Mouse (Mus musculus): ENCODE measurements around the gene Lrriq4. TPM values are rescaled to one million over a fixed set of nuclear protein-coding genes. Genes with fewer than 3 reads are reported as not detected.

Gene Lrriq4
- not detected in 2 replicates for polyA plus RNA-seq (2015; fragmentation: Nextera tagmentation; extraction: Ambion mirVana)

GRCm38 (mm10) chr3:30644207-30644606, at the start of gene Lrriq4:
Lrriq4 (plus strand) TSS chr3:30644507.
- Histone ChIP-seq H3K27ac (no peak within 1 kb of the TSS), H3K36me3 (no peaks in the 10 kb centered on the region), H3K27me3 (peaks cover 18% of the 10 kb centered on the region), H3K4me1 (replicated peaks) (peaks cover 6% of the 10 kb centered on the region), H3K4me2 (replicated peaks) (no peak within 1 kb of the TSS), H3K9ac (replicated peaks) (no peak within 1 kb of the TSS), H3K9me3 (no peaks in the 10 kb centered on the region), H3K4me3 (replicated peaks) (no peak within 1 kb of the TSS)
- no peak for ATAC-seq
- 80% methylated on average over 2 of the region's 2 CpGs for WGBS

- H3K27me3 ChIP-seq, result peaks cover 17% of the 10 kb centered on the region; the same call in 1 of the 2 replicates
- under 1% methylated on average over 61 of the region's 62 CpGs for WGBS
- H3K4me2 ChIP-seq (replicated peaks), result peak overlapping the region; percentile 70
- peak overlapping the region; percentile 63 for H3K4me3 ChIP-seq (replicated peaks)
- no peaks in the 10 kb centered on the region for H3K36me3 ChIP-seq
- H3K9me3 ChIP-seq, result no peaks in the 10 kb centered on the region
- peak overlapping the region; percentile 74 for H3K27ac ChIP-seq
- peaks cover 16% of the 10 kb centered on the region for H3K4me1 ChIP-seq (replicated peaks)
- H3K9ac ChIP-seq (replicated peaks), result peak overlapping the region; percentile 85
- ATAC-seq, result peak; percentile 77
These were observed 49.0 kb upstream of the Lrriq4 start for GRCm38 (mm10) chr3:30595111-30595832.

GRCm38 (mm10) chr3:30597271-30597670, 47.0 kb upstream of the Lrriq4 start:
- Histone ChIP-seq H3K4me3 (replicated peaks) (no peak overlapping the region), H3K36me3 (no peaks in the 10 kb centered on the region), H3K27me3 (peaks cover 17% of the 10 kb centered on the region; the same call in 1 of the 2 replicates), H3K9me3 (no peaks in the 10 kb centered on the region), H3K9ac (replicated peaks) (no peak overlapping the region), H3K27ac (no peak overlapping the region), H3K4me2 (replicated peaks) (no peak overlapping the region), H3K4me1 (replicated peaks) (peaks cover 16% of the 10 kb centered on the region)
- 77% methylated on average over 7 of the region's 7 CpGs for WGBS
- no peak for ATAC-seq

- peaks cover 8% of the 10 kb centered on the region for H3K36me3 ChIP-seq
- peaks cover 35% of the 10 kb centered on the region for H3K4me1 ChIP-seq (replicated peaks)
- peaks cover 17% of the 10 kb centered on the region; the same call in 1 of the 2 replicates for H3K27me3 ChIP-seq
- no peak for ATAC-seq
- WGBS, result 1% methylated on average over 32 of the region's 32 CpGs
- H3K27ac ChIP-seq, result peak within 1 kb of the TSS; percentile 52; the same call in 1 of the 2 replicates
- H3K9me3 ChIP-seq, result no peaks in the 10 kb centered on the region
- peak within 1 kb of the TSS; percentile 92 for H3K4me3 ChIP-seq (replicated peaks)
- H3K9ac ChIP-seq (replicated peaks), result peak within 1 kb of the TSS; percentile 69
- H3K4me2 ChIP-seq (replicated peaks), result peak within 1 kb of the TSS; percentile 83
These were observed 44.4 kb upstream of the Lrriq4 start, which contains the start of gene Actrt3 for GRCm38 (mm10) chr3:30599711-30600545. Actrt3 (minus strand) TSS chr3:30599939.

- peaks cover 10% of the 10 kb centered on the region for H3K36me3 ChIP-seq
- no peak for ATAC-seq
These were observed 43.6 kb upstream of the Lrriq4 start for GRCm38 (mm10) chr3:30600717-30601116.

GRCm38 (mm10) chr3:30601175-30601574, 43.1 kb upstream of the Lrriq4 start:
- Histone ChIP-seq H3K36me3 (peaks cover 12% of the 10 kb centered on the region), H3K4me2 (replicated peaks) (peak overlapping the region; percentile 83), H3K9me3 (no peaks in the 10 kb centered on the region), H3K27me3 (peaks cover 17% of the 10 kb centered on the region; the same call in 1 of the 2 replicates), H3K9ac (replicated peaks) (no peak overlapping the region), H3K27ac (peak overlapping the region; percentile 65; the same call in 1 of the 2 replicates), H3K4me3 (replicated peaks) (peak overlapping the region; percentile 92), H3K4me1 (replicated peaks) (peaks cover 34% of the 10 kb centered on the region)
- under 1% methylated on average over 17 of the region's 17 CpGs for WGBS
- ATAC-seq, result no peak

More at GRCm38 (mm10) chr3:30600717-30601116, 43.6 kb upstream of the Lrriq4 start:
- Histone ChIP-seq H3K4me1 (replicated peaks) (peaks cover 35% of the 10 kb centered on the region), H3K27me3 (peaks cover 17% of the 10 kb centered on the region; the same call in 1 of the 2 replicates), H3K4me2 (replicated peaks) (peak overlapping the region; percentile 83), H3K27ac (peak overlapping the region; percentile 52; the same call in 1 of the 2 replicates), H3K9ac (replicated peaks) (peak overlapping the region; percentile 69; the same call in 1 of the 2 replicates), H3K9me3 (no peaks in the 10 kb centered on the region), H3K4me3 (replicated peaks) (peak overlapping the region; percentile 92)
- WGBS, result under 1% methylated on average over 14 of the region's 14 CpGs

GRCm38 (mm10) chr3:30601610-30602064, 42.7 kb upstream of the Lrriq4 start:
- Histone ChIP-seq H3K27ac (peak overlapping the region; percentile 96), H3K36me3 (peaks cover 15% of the 10 kb centered on the region), H3K4me1 (replicated peaks) (peaks cover 34% of the 10 kb centered on the region), H3K27me3 (peaks cover 17% of the 10 kb centered on the region; the same call in 1 of the 2 replicates), H3K4me2 (replicated peaks) (peak overlapping the region; percentile 83), H3K9me3 (no peaks in the 10 kb centered on the region), H3K4me3 (replicated peaks) (peak overlapping the region; percentile 92), H3K9ac (replicated peaks) (peak overlapping the region; percentile 90)
- WGBS, result 1% methylated on average over 13 of the region's 13 CpGs
- no peak for ATAC-seq

- Histone ChIP-seq H3K27ac (peak within 1 kb of the TSS; percentile 96), H3K9ac (replicated peaks) (peak within 1 kb of the TSS; percentile 90), H3K27me3 (peaks cover 16% of the 10 kb centered on the region; the same call in 1 of the 2 replicates), H3K4me2 (replicated peaks) (peak within 1 kb of the TSS; percentile 83), H3K36me3 (peaks cover 18% of the 10 kb centered on the region), H3K9me3 (no peaks in the 10 kb centered on the region), H3K4me1 (replicated peaks) (peaks cover 34% of the 10 kb centered on the region), H3K4me3 (replicated peaks) (peak within 1 kb of the TSS; percentile 92)
- peak; percentile 96 for ATAC-seq
- WGBS, result under 1% methylated on average over 40 of the region's 40 CpGs
These were observed 42.1 kb upstream of the Lrriq4 start, which contains the start of gene Mynn for GRCm38 (mm10) chr3:30602065-30602739. Mynn (plus strand) TSS chr3:30602065.

- ATAC-seq, result no peak
- no peaks in the 10 kb centered on the region for H3K9me3 ChIP-seq
- peak overlapping the region; percentile 96 for H3K27ac ChIP-seq
- peak overlapping the region; percentile 83 for H3K4me2 ChIP-seq (replicated peaks)
- peaks cover 23% of the 10 kb centered on the region for H3K36me3 ChIP-seq
- peak overlapping the region; percentile 92 for H3K4me3 ChIP-seq (replicated peaks)
- 0% methylated on average over 27 of the region's 27 CpGs for WGBS
- peak overlapping the region; percentile 90 for H3K9ac ChIP-seq (replicated peaks)
- peaks cover 12% of the 10 kb centered on the region; the same call in 1 of the 2 replicates for H3K27me3 ChIP-seq
- H3K4me1 ChIP-seq (replicated peaks), result peaks cover 34% of the 10 kb centered on the region
These were observed 41.6 kb upstream of the Lrriq4 start for GRCm38 (mm10) chr3:30602740-30603098.

GRCm38 (mm10) chr3:30603256-30603655, 41.1 kb upstream of the Lrriq4 start:
- 28% methylated on average over 10 of the region's 10 CpGs for WGBS
- Histone ChIP-seq H3K4me3 (replicated peaks) (peak overlapping the region; percentile 92), H3K4me2 (replicated peaks) (peak overlapping the region; percentile 83), H3K4me1 (replicated peaks) (peaks cover 36% of the 10 kb centered on the region), H3K9ac (replicated peaks) (peak overlapping the region; percentile 90), H3K27ac (no peak overlapping the region), H3K27me3 (peaks cover 8% of the 10 kb centered on the region; the same call in 1 of the 2 replicates), H3K36me3 (peaks cover 27% of the 10 kb centered on the region), H3K9me3 (no peaks in the 10 kb centered on the region)
- no peak for ATAC-seq

GRCm38 (mm10) chr3:30608999-30609398, 35.3 kb upstream of the Lrriq4 start:
- H3K4me3 ChIP-seq (replicated peaks), result no peak overlapping the region
- no peaks in the 10 kb centered on the region for H3K9me3 ChIP-seq
- peaks cover 16% of the 10 kb centered on the region; the same call in 1 of the 2 replicates for H3K4me1 ChIP-seq (replicated peaks)
- H3K27me3 ChIP-seq, result no peaks in the 10 kb centered on the region
- H3K4me2 ChIP-seq (replicated peaks), result no peak overlapping the region
- 88% methylated on average over 3 of the region's 3 CpGs for WGBS
- H3K27ac ChIP-seq, result no peak overlapping the region
- peaks cover 68% of the 10 kb centered on the region for H3K36me3 ChIP-seq
- H3K9ac ChIP-seq (replicated peaks), result no peak overlapping the region
- ATAC-seq, result no peak
